Mouse (Mus musculus) MEL (cell line): ENCODE data around the gene Ctnnd2. TPM values are rescaled to one million over a fixed set of nuclear protein-coding genes. Genes with fewer than 3 reads are reported as not detected.

Experiments
- DNase-seq: peaks from one replicate; pipeline ENCODE4 v3.0.0; 2011; ENCODE audit warnings: low read depth, low spot score
- H3K27ac ChIP-seq: 2 replicates; pipeline ENCODE4 v1.5.1; 2012; ENCODE audit warnings: low read depth, mild to moderate bottlenecking, control low read depth, low read length, moderate library complexity; ENCODE audit not compliant: control insufficient read depth
- H3K27me3 ChIP-seq, 2 experiments: fragments of 150-350 bp in 1 of 2; sonication (generic) in 1 of 2; 2 replicates each; pipeline ENCODE4 v1.6.1; 2012; ENCODE audit warnings: low read length in 2 of 2, mild to moderate bottlenecking in 2 of 2, improper control_type of control experiment in 1 of 2, moderate library complexity in 1 of 2; ENCODE audit not compliant: insufficient read depth in 2 of 2, control insufficient read depth in 1 of 2
- H3K36me3 ChIP-seq, 2 experiments: 2 replicates each; pipeline ENCODE4 v1.6.1; 2012 to 2014; ENCODE audit warnings: low read length in 2 of 2, improper control_type of control experiment in 1 of 2, inconsistent platforms in 1 of 2, mild to moderate bottlenecking in 1 of 2; ENCODE audit not compliant: insufficient read depth in 2 of 2, control insufficient read depth in 1 of 2
- H3K4me1 ChIP-seq, 2 experiments: fragments of 150-350 bp in 1 of 2; sonication (generic) in 1 of 2; 2 replicates each; pipeline ENCODE4 v1.6.1; 2012; ENCODE audit warnings: low read length in 2 of 2, improper control_type of control experiment in 1 of 2, mild to moderate bottlenecking in 1 of 2; ENCODE audit not compliant: insufficient read depth in 2 of 2, control insufficient read depth in 1 of 2
- H3K4me3 ChIP-seq, 2 experiments: fragments of 150-350 bp in 1 of 2; sonication (generic) in 1 of 2; 2 replicates each; pipeline ENCODE4 v1.5.1; 2012; ENCODE audit warnings: low read depth in 2 of 2, low read length in 2 of 2, mild to moderate bottlenecking in 2 of 2, moderate library complexity in 2 of 2, control low read depth in 1 of 2, improper control_type of control experiment in 1 of 2; ENCODE audit not compliant: control insufficient read depth in 1 of 2, insufficient read depth in 1 of 2
- H3K79me2 ChIP-seq: 2 replicates; pipeline ENCODE4 v1.6.1; 2012; ENCODE audit warnings: mild to moderate bottlenecking, low read length, moderate library complexity; ENCODE audit not compliant: control insufficient read depth, poor library complexity, insufficient read depth
- H3K9ac ChIP-seq: 2 replicates; pipeline ENCODE4 v1.6.1; 2012; ENCODE audit warnings: low read depth, mild to moderate bottlenecking, control low read depth, low read length, moderate library complexity; ENCODE audit not compliant: control insufficient read depth, poor library complexity, severe bottlenecking
- H3K9me3 ChIP-seq: fragments of 150-350 bp; sonication (generic); replicated peaks from 2 replicates; pipeline ENCODE4 v1.6.1; 2012; ENCODE audit warnings: mild to moderate bottlenecking, low read length, improper control_type of control experiment, moderate library complexity; ENCODE audit not compliant: insufficient read depth
- BHLHE40 ChIP-seq: IDR thresholded peaks from 2 replicates; pipeline ENCODE4 v1.6.1; 2012; ENCODE audit warnings: low read depth, mild to moderate bottlenecking, inconsistent platforms, low read length, improper control_type of control experiment, borderline replicate concordance
- CHD1 ChIP-seq: IDR thresholded peaks from 2 replicates; pipeline ENCODE4 v1.6.1; 2012; ENCODE audit warnings: low read depth, mild to moderate bottlenecking, inconsistent platforms, low read length, improper control_type of control experiment
- E2F4 ChIP-seq: IDR thresholded peaks from 2 replicates; pipeline ENCODE4 v1.6.1; 2011; ENCODE audit warnings: low read depth, low read length, improper control_type of control experiment, borderline replicate concordance
- EP300 ChIP-seq, 2 experiments: IDR thresholded peaks; 2 replicates each; pipeline ENCODE4 v1.6.1; 2011; ENCODE audit warnings: improper control_type of control experiment in 2 of 2, low read length in 2 of 2, low read depth in 1 of 2, mild to moderate bottlenecking in 1 of 2
- ETS1 ChIP-seq: IDR thresholded peaks from 2 replicates; pipeline ENCODE4 v1.6.1; 2012; ENCODE audit warnings: low read depth, mild to moderate bottlenecking, inconsistent platforms, low read length, improper control_type of control experiment, moderate library complexity
- GATA1 ChIP-seq: IDR thresholded peaks from 2 replicates; pipeline ENCODE4 v1.6.1; 2011; ENCODE audit warnings: low read depth, low read length, improper control_type of control experiment
- JUND ChIP-seq: IDR thresholded peaks from 2 replicates; pipeline ENCODE4 v1.6.1; 2011; ENCODE audit warnings: low read depth, mild to moderate bottlenecking, improper control_type of control experiment, low read length
- KAT2A ChIP-seq: conservative IDR thresholded peaks from 2 replicates; pipeline ENCODE4 v1.6.1; 2012; ENCODE audit warnings: low read depth, low read length, improper control_type of control experiment, inconsistent platforms
- MAX ChIP-seq: IDR thresholded peaks from 2 replicates; pipeline ENCODE4 v1.6.1; 2011; ENCODE audit warnings: low read length, improper control_type of control experiment
- MAZ ChIP-seq: IDR thresholded peaks from 2 replicates; pipeline ENCODE4 v1.6.1; 2012; ENCODE audit warnings: low read depth, mild to moderate bottlenecking, inconsistent platforms, low read length, improper control_type of control experiment
- MXI1 ChIP-seq: IDR thresholded peaks from 2 replicates; pipeline ENCODE4 v1.6.1; 2011; ENCODE audit warnings: mild to moderate bottlenecking, low read depth, low read length, improper control_type of control experiment
- MYB ChIP-seq: IDR thresholded peaks from 2 replicates; pipeline ENCODE4 v1.6.1; 2011; ENCODE audit warnings: mild to moderate bottlenecking, low read depth, low read length, improper control_type of control experiment
- NRF1 ChIP-seq: IDR thresholded peaks from 2 replicates; pipeline ENCODE4 v1.6.1; 2014; ENCODE audit warnings: low read depth, mild to moderate bottlenecking, inconsistent platforms, low read length, improper control_type of control experiment, moderate library complexity; ENCODE audit not compliant: poor library complexity, insufficient read depth, severe bottlenecking
- POLR2A ChIP-seq, 2 experiments: IDR thresholded peaks; 2 replicates each; pipeline ENCODE4 v1.6.1; 2011 to 2012; ENCODE audit warnings: low read length in 2 of 2, mild to moderate bottlenecking in 2 of 2, control low read depth in 1 of 2, improper control_type of control experiment in 1 of 2, low read depth in 1 of 2, moderate library complexity in 1 of 2; ENCODE audit not compliant: control insufficient read depth in 1 of 2, insufficient read depth in 1 of 2, poor library complexity in 1 of 2
- POLR2AphosphoS5 ChIP-seq: IDR thresholded peaks from 2 replicates; pipeline ENCODE4 v1.6.1; 2012; ENCODE audit warnings: low read depth, borderline replicate concordance, mild to moderate bottlenecking, inconsistent platforms, low read length, moderate library complexity, mixed read lengths
- RCOR1 ChIP-seq: IDR thresholded peaks from 2 replicates; pipeline ENCODE4 v1.6.1; 2012; ENCODE audit warnings: low read depth, mild to moderate bottlenecking, inconsistent platforms, low read length, improper control_type of control experiment
- SIN3A ChIP-seq: IDR thresholded peaks from 2 replicates; pipeline ENCODE4 v1.6.1; 2012; ENCODE audit warnings: low read length, improper control_type of control experiment, inconsistent platforms
- SMC3 ChIP-seq: IDR thresholded peaks from 2 replicates; pipeline ENCODE4 v1.6.1; 2011; ENCODE audit warnings: low read depth, low read length, improper control_type of control experiment
- TAL1 ChIP-seq: IDR thresholded peaks from 2 replicates; pipeline ENCODE4 v1.6.1; 2012; ENCODE audit warnings: mild to moderate bottlenecking, inconsistent platforms, low read length, moderate library complexity, mixed read lengths
- TBP ChIP-seq: IDR thresholded peaks from 2 replicates; pipeline ENCODE4 v1.8.0; 2011; ENCODE audit warnings: low read depth, low read length, improper control_type of control experiment
- UBTF ChIP-seq: IDR thresholded peaks from 2 replicates; pipeline ENCODE4 v1.6.1; 2012; ENCODE audit warnings: low read depth, mild to moderate bottlenecking, inconsistent platforms, low read length, improper control_type of control experiment, moderate library complexity, borderline replicate concordance; ENCODE audit not compliant: insufficient read depth
- USF2 ChIP-seq, 2 experiments: IDR thresholded peaks; 2 replicates each; pipeline ENCODE4 v1.6.1; 2011 to 2012; ENCODE audit warnings: improper control_type of control experiment in 2 of 2, low read length in 2 of 2, borderline replicate concordance in 1 of 2, inconsistent platforms in 1 of 2, low read depth in 1 of 2, mild to moderate bottlenecking in 1 of 2; ENCODE audit not compliant: insufficient read depth in 1 of 2
- ZMIZ1 ChIP-seq: IDR thresholded peaks from 2 replicates; pipeline ENCODE4 v1.6.1; 2012; ENCODE audit warnings: low read depth, mild to moderate bottlenecking, inconsistent platforms, low read length, improper control_type of control experiment, moderate library complexity
- polyA plus RNA-seq, 2 experiments: library from polyadenylated mRNA; stranded (reverse) in 1 of 2; unstranded in 1 of 2; fragments of >175 nt in 1 of 2; fragments of >200 nt in 1 of 2; gene quantifications; 2 replicates each; pipeline versions ENCODE4 v1.2.1 to v1.2.4; 2012; ENCODE audit warnings: low replicate concordance in 2 of 2, low read depth in 1 of 2; ENCODE audit not compliant: insufficient read length in 2 of 2, insufficient read depth in 1 of 2, missing spikeins in 1 of 2
- total RNA-seq: library from RNA; depleted of rRNA; stranded (reverse); fragments of 300-350 nt; gene quantifications from 2 replicates; pipeline ENCODE4 v1.2.3, GENCODE M21; 2012

The Ctnnd2 gene
- total and polyA plus RNA-seq, 3 experiments, result 0.03 TPM; not detected in 2

- no peaks in the 10 kb centered on the region for H3K4me1 ChIP-seq
- no peak overlapping the region for H3K9ac ChIP-seq
- no peak overlapping the region for H3K4me3 ChIP-seq
- no peak overlapping the region for H3K27ac ChIP-seq
- no peaks in the 10 kb centered on the region; the same call in 1 of the 2 replicates for H3K9me3 ChIP-seq
- no peaks in the 10 kb centered on the region for H3K79me2 ChIP-seq
- no peaks in the 10 kb centered on the region for H3K27me3 ChIP-seq
- no peak for TF ChIP-seq GATA1
- TF ChIP-seq ZMIZ1, result no peak
- TF ChIP-seq MAZ, result no peak
- TF ChIP-seq RCOR1, result no peak
- no peak for DNase-seq
- no peaks in the 10 kb centered on the region for H3K36me3 ChIP-seq
These were observed 814.5 kb downstream of the Ctnnd2 start for GRCm38 (mm10) chr15:30986890-30987289.

DNA sequence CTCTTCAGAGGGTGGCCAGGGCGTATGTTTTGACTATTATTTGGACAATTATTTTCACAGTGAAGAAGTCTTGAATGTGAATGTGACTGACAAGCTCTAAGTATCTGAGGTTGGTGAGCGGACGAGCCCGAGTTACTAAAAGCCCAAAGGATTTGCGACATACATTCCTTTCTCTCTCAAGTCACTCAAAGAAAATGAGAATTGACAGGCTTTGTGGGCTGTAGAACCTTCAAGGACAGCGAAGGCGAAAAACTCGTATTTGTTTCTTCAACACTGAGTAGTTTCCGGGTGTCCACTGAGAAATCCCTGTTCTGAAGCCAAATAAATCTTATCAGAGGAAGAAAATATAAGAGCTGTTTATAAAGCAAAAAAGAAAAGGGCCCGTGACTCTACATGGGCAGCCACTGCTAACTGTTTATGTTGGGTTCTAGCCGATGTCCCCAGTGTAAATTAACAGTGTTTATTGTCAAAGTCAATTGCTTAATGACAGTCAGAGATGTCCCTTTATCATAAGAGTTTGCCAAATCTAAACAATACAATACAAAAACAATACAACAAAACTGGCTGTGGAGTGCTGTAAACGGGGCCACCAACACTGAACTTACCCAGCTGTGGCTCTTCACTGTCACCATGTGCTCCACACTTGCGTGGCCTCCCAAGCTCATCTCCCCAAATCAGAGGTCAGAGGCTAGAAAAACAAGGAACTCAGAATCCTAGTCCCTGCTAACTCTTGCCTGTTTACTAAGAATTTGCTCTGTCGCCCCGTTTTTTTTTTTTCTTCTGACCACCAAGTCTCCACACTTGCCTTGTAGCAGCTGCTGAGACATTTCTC, 818.2 kb downstream of the Ctnnd2 start:
- no peak for DNase-seq
- Histone ChIP-seq H3K27ac (no peak overlapping the region), H3K4me1 (no peaks in the 10 kb centered on the region), H3K79me2 (no peaks in the 10 kb centered on the region), H3K9ac (no peak overlapping the region), H3K9me3 (no peaks in the 10 kb centered on the region; the same call in 1 of the 2 replicates), H3K36me3 (no peaks in the 10 kb centered on the region), H3K27me3 (no peaks in the 10 kb centered on the region; a peak in 1 of 4 replicates), H3K4me3 (no peak overlapping the region)
- TF ChIP-seq MAZ, result no peak
- TF ChIP-seq SMC3, result no peak
- TF ChIP-seq MYB, result no peak
- TF ChIP-seq POLR2AphosphoS5, result no peak
- TF ChIP-seq ZMIZ1, result no peak
- TF ChIP-seq E2F4, result no peak
- no peak for TF ChIP-seq TAL1

DNA sequence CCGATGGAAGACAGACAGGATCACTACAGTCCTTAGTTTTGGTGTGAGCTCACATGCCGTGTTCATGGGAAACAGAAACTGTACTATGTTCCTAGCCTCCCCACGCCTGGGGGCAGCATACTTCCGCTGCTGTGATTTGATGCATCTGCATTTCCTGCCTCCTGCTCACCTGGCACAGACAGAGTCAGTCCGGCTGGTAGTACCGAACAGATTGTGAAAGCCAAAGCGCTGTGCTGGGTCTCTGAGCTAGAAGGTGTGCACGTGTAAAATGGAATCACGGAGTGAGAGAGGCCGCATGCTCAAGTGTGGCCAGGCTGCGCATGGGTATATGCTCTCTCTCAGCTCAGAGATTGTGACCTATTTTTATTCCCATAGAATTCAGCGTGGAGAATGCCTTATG, 820.0 kb downstream of the Ctnnd2 start:
- no peak overlapping the region for H3K27ac ChIP-seq
- TF ChIP-seq POLR2A (IDR thresholded peaks at IDR 0.05; ENCODE audit: control insufficient read depth in 1 of 2, insufficient read depth in 1 of 2, low read depth in 1 of 2, low read length in 2 of 2, poor library complexity in 1 of 2), result no peak
- TF ChIP-seq USF2 (IDR thresholded peaks at IDR 0.05; ENCODE audit: borderline replicate concordance in 1 of 2, insufficient read depth in 1 of 2, low read depth in 1 of 2, low read length in 2 of 2), result no peak
- no peak for TF ChIP-seq UBTF
- TF ChIP-seq ETS1, result no peak
- TF ChIP-seq EP300 (IDR thresholded peaks at IDR 0.05; ENCODE audit: low read depth in 1 of 2, low read length in 2 of 2), result no peak
- TF ChIP-seq GATA1, result no peak
- no peak for TF ChIP-seq NRF1
- no peak for TF ChIP-seq MAZ
- no peak for TF ChIP-seq JUND
- no peak for TF ChIP-seq MXI1
- TF ChIP-seq TBP, result no peak
- TF ChIP-seq SIN3A, result no peak
- no peak for TF ChIP-seq CHD1
- no peak for TF ChIP-seq E2F4
- no peak for TF ChIP-seq BHLHE40
- no peak for TF ChIP-seq POLR2AphosphoS5
- no peak for TF ChIP-seq KAT2A
- TF ChIP-seq MAX, result no peak
- TF ChIP-seq, all 39 proteins: peak for 0
- Histone ChIP-seq H3K4me3 (no peak overlapping the region), H3K9me3 (no peaks in the 10 kb centered on the region), H3K27me3 (no peaks in the 10 kb centered on the region; a peak in 1 of 4 replicates), H3K4me1 (no peaks in the 10 kb centered on the region), H3K9ac (no peak overlapping the region), H3K36me3 (no peaks in the 10 kb centered on the region), H3K79me2 (no peaks in the 10 kb centered on the region)
- DNase-seq, result no peak
